Mouse (Mus musculus): ENCODE results near the gene Tspan14. TPM values are rescaled to one million over a fixed set of nuclear protein-coding genes. Genes with fewer than 3 reads are reported as not detected.

Tspan14 gene
- polyA plus RNA-seq, 1 experiment from 2014 or later = 65.6 TPM

DNA sequence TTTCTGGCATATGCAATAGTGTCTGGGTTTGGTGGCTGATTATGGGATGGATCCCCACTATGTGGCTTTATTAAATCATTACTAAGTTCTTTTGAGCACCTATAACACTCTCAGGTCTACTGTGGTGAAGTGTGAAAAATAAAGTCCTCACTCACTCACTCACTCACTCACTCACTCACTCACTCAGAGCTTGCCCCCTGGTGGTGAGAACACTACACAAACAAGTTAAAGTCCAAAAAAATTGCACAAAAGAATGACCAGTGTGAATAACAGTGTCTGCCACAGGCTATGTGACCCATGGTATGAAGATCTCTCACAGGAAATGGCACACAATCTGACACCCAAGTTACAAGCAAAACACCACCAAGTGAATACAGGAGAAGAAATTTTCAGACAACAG, 103.6 kb downstream of the Tspan14 start:
- Histone ChIP-seq H3K9me3 (ENCODE audit: control insufficient read depth, low read length) (no peaks in the 10 kb centered on the region), H3K36me3 (replicated peaks; ENCODE audit: control insufficient read depth, insufficient read depth) (no peaks in the 10 kb centered on the region), H3K4me1 (replicated peaks; ENCODE audit: control insufficient read depth, insufficient read depth, low read length) (no peaks in the 10 kb centered on the region), H3K4me2 (replicated peaks) (no peak overlapping the region), H3K9ac (no peak overlapping the region), H3K4me3 (replicated peaks; ENCODE audit: low read length) (no peak overlapping the region), H3K27me3 (ENCODE audit: control insufficient read depth, insufficient read depth, low read length) (no peaks in the 10 kb centered on the region), H3K27ac (no peak overlapping the region)
- DNase-seq (ENCODE audit: low spot score) (no peak), ATAC-seq (ENCODE audit: low FRiP score) (no peak)

Other genes with a start within 250 kb of the Tspan14 start
- 1.1 and 1.7 TPM in 2 replicates for gene Sh2d4b, start 73.5 kb downstream of the Tspan14 start, polyA plus RNA-seq (2014; fragmentation: Nextera tagmentation; extraction: Ambion mirVana)
- gene Fam213a, start 47.0 kb upstream of the Tspan14 start, polyA plus RNA-seq (2014; fragmentation: Nextera tagmentation; extraction: Ambion mirVana) = 86.6 and 94.3 TPM in 2 replicates
- gene Dydc2, start 102.4 kb upstream of the Tspan14 start, polyA plus RNA-seq (2014; fragmentation: Nextera tagmentation; extraction: Ambion mirVana) = 0.70 and 1.6 TPM in 2 replicates
- gene Dydc1, start 106.1 kb upstream of the Tspan14 start, polyA plus RNA-seq (2014; fragmentation: Nextera tagmentation; extraction: Ambion mirVana) = not detected in 2 replicates
- gene Mat1a, start 138.2 kb upstream of the Tspan14 start, polyA plus RNA-seq (2014; fragmentation: Nextera tagmentation; extraction: Ambion mirVana) = not detected in 2 replicates
- gene Sftpa1, start 165.0 kb upstream of the Tspan14 start, polyA plus RNA-seq (2014; fragmentation: Nextera tagmentation; extraction: Ambion mirVana) = not detected in 2 replicates
- not detected in 2 replicates for gene Mbl1, start 184.7 kb upstream of the Tspan14 start, polyA plus RNA-seq (2014; fragmentation: Nextera tagmentation; extraction: Ambion mirVana)
- gene Sftpd, start 218.3 kb upstream of the Tspan14 start, polyA plus RNA-seq (2014; fragmentation: Nextera tagmentation; extraction: Ambion mirVana) = not detected in 2 replicates

Measured in hindbrain, embryonic 14.5 days (tissue).